Mouse (Mus musculus) G1E (cell line): ENCODE measurements around the gene Srebf1. TPM values are rescaled to one million over a fixed set of nuclear protein-coding genes. Genes with fewer than 3 reads are reported as not detected.
A peak's percentile ranks its signal among the peaks of the same experiment; 100 is the strongest.

Experiments used
- ATAC-seq: 2 replicates; pipeline ENCODE4 v1.8.0; 2016; ENCODE audit warnings: mild to moderate bottlenecking; ENCODE audit not compliant: insufficient number of reproducible peaks, poor library complexity, low FRiP score, severe bottlenecking; ENCODE audit errors: extremely low read depth
- DNase-seq: peaks from one replicate; pipeline ENCODE4 v3.0.0; 2012; ENCODE audit warnings: low spot score
- H3K27me3 ChIP-seq: 2 replicates; pipeline ENCODE4 v1.6.1; 2012; ENCODE audit warnings: mild to moderate bottlenecking, low read length, inconsistent platforms; ENCODE audit not compliant: insufficient read depth
- H3K36me3 ChIP-seq: replicated peaks from 2 replicates; pipeline ENCODE3; 2012; ENCODE audit warnings: mild to moderate bottlenecking, inconsistent platforms
- H3K4me1 ChIP-seq: 2 replicates; pipeline ENCODE4 v1.6.1; 2012; ENCODE audit warnings: low read depth, low read length, inconsistent platforms, mixed read lengths; ENCODE audit not compliant: insufficient read depth
- H3K4me3 ChIP-seq: 2 replicates; pipeline ENCODE4 v1.5.1; 2012; ENCODE audit warnings: low read depth, mild to moderate bottlenecking, inconsistent platforms, low read length, moderate library complexity, mixed read lengths
- H3K9me3 ChIP-seq: replicated peaks from 2 replicates; pipeline ENCODE4 v1.6.1; 2012; ENCODE audit warnings: inconsistent platforms
- CTCF ChIP-seq: IDR thresholded peaks from 2 replicates; pipeline ENCODE4 v1.5.1; 2012; ENCODE audit warnings: low read depth, low read length, inconsistent platforms, mixed read lengths
- GATA1 ChIP-seq: IDR thresholded peaks from 2 replicates; pipeline ENCODE4 v1.6.1; 2012; ENCODE audit warnings: borderline replicate concordance, low read length, inconsistent platforms, mixed read lengths
- GATA2 ChIP-seq: IDR thresholded peaks from 2 replicates; pipeline ENCODE4 v1.6.1; 2012; ENCODE audit warnings: low read depth, low read length, inconsistent platforms, borderline replicate concordance
- POLR2AphosphoS5 ChIP-seq: IDR thresholded peaks from 2 replicates; pipeline ENCODE4 v1.6.1; 2012; ENCODE audit warnings: low read depth, low read length, inconsistent platforms; ENCODE audit not compliant: insufficient replicate concordance
- TAL1 ChIP-seq: conservative IDR thresholded peaks from 2 replicates; pipeline ENCODE4 v1.6.1; 2012; ENCODE audit warnings: low read depth, low read length, inconsistent platforms, mixed read lengths
- polyA plus RNA-seq: library from polyadenylated mRNA; stranded (reverse); fragments of >175 nt; gene quantifications from 2 replicates; pipeline ENCODE4 v1.2.3, GENCODE M21; 2012
- total RNA-seq, 2 experiments: library from RNA; stranded (forward) in 1 of 2; stranded (reverse) in 1 of 2; fragments of 200-1000 nt in 1 of 2; fragments of >200 nt in 1 of 2; fragmentation: Nextera tagmentation in 1 of 2; gene quantifications; 2 replicates each; pipeline ENCODE4 v1.2.3; 2014 to 2017

Gene Srebf1
- total RNA-seq (2014; fragmentation: Nextera tagmentation) = 79.4 and 137 TPM in 2 replicates
- 64.4 and 66.8 TPM in 2 replicates for total RNA-seq (2017)
- 276 and 322 TPM in 2 replicates for polyA plus RNA-seq

DNA sequence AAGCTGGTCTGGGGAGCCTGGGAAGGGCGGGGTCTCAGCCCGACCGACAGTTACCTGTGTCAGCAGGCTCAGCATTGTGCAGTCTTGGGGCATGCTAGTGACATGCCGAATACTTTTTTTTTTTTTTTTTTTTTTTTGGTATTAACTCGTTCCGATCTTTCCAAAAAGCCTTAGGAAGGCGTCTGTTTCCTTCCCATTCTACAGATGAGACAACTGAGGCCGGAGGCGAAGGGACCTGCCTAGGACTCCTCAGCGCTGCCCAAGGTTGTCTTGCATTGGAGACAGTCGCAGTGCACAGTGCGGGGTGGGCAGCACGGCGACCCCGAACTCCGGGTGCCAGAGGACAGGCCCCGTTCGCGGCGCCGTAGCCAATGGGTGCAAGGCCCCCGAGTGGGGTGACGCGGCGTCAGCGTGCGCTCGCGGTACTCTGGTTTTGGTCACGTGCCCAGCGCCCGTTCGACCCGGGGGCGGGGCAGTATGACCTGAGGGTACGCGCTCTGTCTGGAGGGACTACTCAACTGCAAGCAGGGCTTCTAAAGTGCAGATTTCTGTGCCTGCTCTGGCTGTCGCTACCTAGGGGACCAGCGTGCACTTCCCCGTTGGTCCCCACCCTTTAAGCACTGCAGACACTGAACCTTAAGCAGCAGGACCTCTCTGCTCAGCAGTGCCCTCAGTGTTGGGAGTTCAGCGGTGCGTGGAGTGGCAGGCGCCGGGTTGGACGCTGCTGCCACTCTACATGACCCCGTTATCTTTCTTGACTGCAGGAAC, at the start of gene Srebf1:
TSS of gene Srebf1 (minus strand) at position 113 of the 768 bp plus-strand sequence.
- DNase-seq = peak; percentile 93
- H3K9me3 ChIP-seq = peaks cover 9% of the 10 kb centered on the region
- peaks cover 67% of the 10 kb centered on the region for H3K4me1 ChIP-seq
- peaks cover 22% of the 10 kb centered on the region for H3K36me3 ChIP-seq
- no peak for TF ChIP-seq POLR2AphosphoS5
- TF ChIP-seq CTCF = no peak
- TF ChIP-seq TAL1 = no peak
- no peak for TF ChIP-seq GATA1
- TF ChIP-seq GATA2 = no peak
- ATAC-seq = peak; percentile 67
- H3K27me3 ChIP-seq = no peaks in the 10 kb centered on the region
- H3K4me3 ChIP-seq = peak within 1 kb of the TSS; percentile 81

DNA sequence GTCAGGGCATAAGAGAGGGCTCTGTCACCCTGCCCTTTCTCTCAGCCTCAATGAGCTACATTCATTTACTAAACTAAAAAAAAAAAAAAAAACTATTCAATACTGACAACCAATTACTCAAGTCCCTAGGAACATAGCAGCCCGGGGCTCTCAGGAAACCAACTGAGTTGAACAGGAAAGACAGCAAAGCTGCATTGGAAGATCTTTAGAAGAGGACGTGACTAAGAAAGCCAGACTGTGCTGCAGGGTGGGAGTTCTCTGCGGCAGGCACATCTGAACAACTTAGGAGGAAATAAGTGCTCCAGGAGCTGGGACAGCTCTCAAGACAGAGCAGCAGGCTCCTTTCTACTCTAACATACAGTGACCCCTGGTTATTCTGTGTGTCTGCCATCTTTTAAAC, 46.2 kb upstream of the Srebf1 start:
- Histone ChIP-seq H3K4me1 (no peaks in the 10 kb centered on the region), H3K36me3 (peaks cover 63% of the 10 kb centered on the region), H3K27me3 (no peaks in the 10 kb centered on the region), H3K9me3 (no peaks in the 10 kb centered on the region), H3K4me3 (no peak overlapping the region)
- no peak for DNase-seq
- no peak for TF ChIP-seq CTCF
- TF ChIP-seq GATA2 = no peak
- no peak for TF ChIP-seq TAL1
- TF ChIP-seq GATA1 = no peak
- ATAC-seq = no peak

DNA sequence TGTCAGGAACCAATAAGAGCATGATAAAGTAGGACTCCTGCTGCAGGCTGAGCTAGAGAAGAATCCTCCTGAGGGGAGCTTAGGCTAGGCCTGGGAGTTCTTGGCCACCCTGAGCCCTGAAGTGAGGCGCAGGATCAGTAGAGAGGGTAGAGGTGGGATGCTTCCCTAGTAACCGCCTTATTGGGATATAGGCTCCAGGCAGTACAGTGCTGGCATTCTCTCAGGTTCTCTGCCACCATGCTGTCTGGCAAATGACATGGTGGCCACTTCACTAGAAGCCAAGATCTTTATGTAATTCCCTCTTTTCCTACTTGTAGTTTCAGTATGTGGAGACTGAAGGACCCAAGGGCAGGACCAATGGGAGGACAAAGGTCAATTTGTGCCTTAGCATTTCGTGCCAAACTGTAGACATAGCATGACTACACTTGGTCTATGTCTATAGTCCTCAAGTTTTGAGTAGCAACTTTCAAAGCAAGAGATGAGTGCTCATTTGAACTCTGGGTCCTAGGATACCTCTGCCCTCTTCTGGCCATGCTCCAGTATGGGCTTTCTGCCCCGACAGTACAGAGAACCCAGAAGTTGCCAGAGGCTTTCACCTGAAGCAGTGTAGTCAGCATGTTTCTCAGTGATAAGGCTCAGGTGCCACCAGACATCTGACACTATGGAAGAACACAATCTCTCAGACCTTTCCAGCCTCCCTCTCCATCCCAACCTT, 43.0 kb upstream of the Srebf1 start:
- DNase-seq (no peak), ATAC-seq (no peak)
- Histone ChIP-seq H3K9me3 (no peaks in the 10 kb centered on the region), H3K4me1 (no peaks in the 10 kb centered on the region), H3K4me3 (no peak overlapping the region), H3K36me3 (peaks cover 53% of the 10 kb centered on the region), H3K27me3 (no peaks in the 10 kb centered on the region)
- TF ChIP-seq TAL1 (no peak), GATA2 (no peak), POLR2AphosphoS5 (no peak), CTCF (no peak), GATA1 (no peak)

DNA sequence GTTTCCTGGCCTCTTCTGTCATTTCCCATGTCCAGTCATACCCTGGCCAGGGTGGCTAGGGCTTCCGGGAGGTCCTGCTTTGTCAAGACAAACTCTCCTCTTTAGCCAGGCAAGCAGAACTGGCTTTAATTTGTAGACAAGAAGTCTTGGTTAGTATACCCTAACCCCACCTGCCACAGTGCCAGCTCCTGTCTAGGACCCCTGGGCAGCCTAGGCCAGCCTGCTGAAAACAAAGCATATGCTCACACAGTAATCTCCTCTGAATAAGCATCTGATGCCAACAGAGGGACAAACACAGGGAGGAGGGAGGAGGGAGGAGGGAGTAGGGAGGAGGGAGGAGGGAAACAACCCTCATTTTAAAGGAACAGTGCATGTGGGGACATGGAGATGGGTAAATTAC, 42.3 kb upstream of the Srebf1 start:
- TF ChIP-seq POLR2AphosphoS5 (no peak), TAL1 (no peak), CTCF (no peak), GATA1 (no peak), GATA2 (no peak)
- no peak for ATAC-seq
- Histone ChIP-seq H3K4me1 (no peaks in the 10 kb centered on the region), H3K27me3 (no peaks in the 10 kb centered on the region), H3K4me3 (no peak overlapping the region), H3K9me3 (no peaks in the 10 kb centered on the region), H3K36me3 (peaks cover 47% of the 10 kb centered on the region)
- DNase-seq = no peak

DNA sequence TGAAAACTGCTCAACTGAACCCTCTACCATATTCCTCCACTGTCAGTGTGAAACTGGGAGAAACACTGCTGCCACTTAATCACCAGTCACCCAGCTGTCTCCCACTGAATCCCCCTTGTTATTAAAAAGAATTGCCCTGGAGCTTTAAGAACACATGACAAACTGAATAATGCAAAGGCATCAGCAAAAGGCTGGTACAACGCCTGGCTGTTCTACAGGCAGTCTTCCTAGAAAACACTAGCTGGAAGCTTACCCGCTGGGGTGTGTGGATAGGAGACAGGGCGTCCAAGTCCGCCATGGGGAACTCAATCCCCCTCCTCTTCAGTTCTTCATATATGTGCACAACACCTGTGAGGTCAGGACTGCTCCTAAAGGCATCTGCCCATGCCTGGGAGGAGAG, 40.0 kb upstream of the Srebf1 start:
- TF ChIP-seq CTCF = no peak
- no peak overlapping the region for H3K4me3 ChIP-seq
- H3K9me3 ChIP-seq = no peaks in the 10 kb centered on the region
- H3K4me1 ChIP-seq = no peaks in the 10 kb centered on the region
- H3K36me3 ChIP-seq = peaks cover 46% of the 10 kb centered on the region
- no peaks in the 10 kb centered on the region for H3K27me3 ChIP-seq
- no peak for DNase-seq
- ATAC-seq = no peak

DNA sequence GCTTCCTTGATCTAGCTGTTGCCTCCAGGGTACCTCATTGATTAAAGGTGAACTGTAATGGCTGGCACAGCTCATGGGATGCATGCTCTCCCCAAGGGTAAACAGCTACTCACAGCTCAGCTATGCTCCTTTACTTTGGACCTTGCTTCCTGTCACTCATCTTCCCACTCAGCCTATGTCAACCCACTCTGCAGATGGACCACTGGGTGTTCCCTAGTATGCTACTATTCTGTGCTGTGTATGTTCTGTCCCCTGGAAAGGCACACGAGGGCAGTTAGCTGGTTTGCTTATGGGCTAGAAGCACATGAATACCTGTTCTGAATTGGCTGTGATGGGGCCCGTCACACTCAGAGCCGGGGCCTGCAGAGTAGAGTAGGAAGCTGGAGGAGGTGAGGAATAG, 38.4 kb upstream of the Srebf1 start:
- Histone ChIP-seq H3K9me3 (no peaks in the 10 kb centered on the region), H3K36me3 (peaks cover 54% of the 10 kb centered on the region), H3K4me3 (no peak overlapping the region), H3K4me1 (no peaks in the 10 kb centered on the region), H3K27me3 (no peaks in the 10 kb centered on the region)
- DNase-seq = no peak
- ATAC-seq = no peak
- no peak for TF ChIP-seq GATA2
- no peak for TF ChIP-seq POLR2AphosphoS5
- no peak for TF ChIP-seq GATA1
- TF ChIP-seq CTCF = no peak
- TF ChIP-seq TAL1 = no peak
